Mouse (Mus musculus): ENCODE results near the gene Slc19a1. TPM values are rescaled to one million over a fixed set of nuclear protein-coding genes. Genes with fewer than 3 reads are reported as not detected.

The Slc19a1 gene
- total and polyA plus RNA-seq, 2 experiments from 2014 or later = 45.5 to 49.8 TPM

DNA sequence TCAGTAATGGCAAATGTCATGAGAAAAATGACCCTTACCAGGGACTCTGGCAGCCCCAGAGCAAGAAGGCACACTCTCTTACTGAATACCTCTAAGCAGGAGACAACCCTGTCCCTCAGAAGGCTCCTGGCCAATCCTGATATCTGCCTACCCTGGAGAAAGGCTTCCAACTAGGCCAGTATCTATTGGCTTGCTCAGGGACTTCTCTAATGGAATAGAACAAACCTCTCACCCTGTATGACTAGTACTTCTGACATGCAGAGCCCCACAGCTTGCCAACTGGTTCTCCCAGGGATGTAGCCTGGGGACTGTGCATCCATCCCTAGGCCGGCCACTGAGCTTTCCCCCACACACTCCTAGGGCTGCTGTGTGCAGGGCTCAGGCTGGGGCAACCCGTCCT, 66.6 kb downstream of the Slc19a1 start:
- Histone ChIP-seq H3K4me3 (ENCODE audit: low read length) (no peak overlapping the region), H3K4me1 (ENCODE audit: insufficient read depth, low read length) (0 out of 2 replicates have a peak, but pooled peaks cover 5% of the 10 kb centered on the region), H3K36me3 (ENCODE audit: insufficient read depth, low read length) (no peaks in the 10 kb centered on the region), H3K9ac (replicated peaks; ENCODE audit: low read length) (no peak overlapping the region), H3K27ac (no peak overlapping the region), H3K4me2 (ENCODE audit: low read depth, low read length) (no peak overlapping the region), H3K27me3 (ENCODE audit: insufficient read depth, low read length) (no peaks in the 10 kb centered on the region), H3K9me3 (ENCODE audit: low read length) (no peaks in the 10 kb centered on the region)
- TF ChIP-seq CTCF (IDR thresholded peaks at IDR 0.05; ENCODE audit: low read depth) = no peak
- ATAC-seq = no peak
- 92% methylated on average over 2 of the region's 2 CpGs for WGBS
- no peak for DNase-seq (ENCODE audit: low spot score)

DNA sequence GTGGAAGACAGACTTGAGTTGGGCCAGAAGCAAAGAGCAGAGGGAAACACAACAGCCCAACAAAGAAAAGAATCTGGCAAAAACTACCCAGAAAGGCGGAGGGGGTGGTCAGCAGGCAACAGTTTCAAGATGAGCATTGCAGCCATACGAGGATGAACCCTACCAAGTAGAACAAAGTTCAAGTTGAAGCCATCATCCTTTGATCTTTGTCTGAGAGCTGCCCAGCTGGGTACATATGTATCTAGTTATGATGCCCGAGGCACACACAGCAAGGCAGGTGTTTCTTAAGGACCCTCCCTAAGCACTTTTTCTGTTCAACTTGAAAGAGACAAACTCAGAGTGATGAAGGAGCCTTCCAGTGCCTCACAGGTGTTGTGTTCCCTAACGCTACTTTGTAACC, 67.7 kb downstream of the Slc19a1 start:
- Histone ChIP-seq H3K27me3 (ENCODE audit: insufficient read depth, low read length) (no peaks in the 10 kb centered on the region), H3K9me3 (ENCODE audit: low read length) (no peaks in the 10 kb centered on the region), H3K36me3 (ENCODE audit: insufficient read depth, low read length) (no peaks in the 10 kb centered on the region), H3K9ac (replicated peaks; ENCODE audit: low read length) (no peak overlapping the region), H3K4me2 (ENCODE audit: low read depth, low read length) (no peak overlapping the region), H3K4me3 (ENCODE audit: low read length) (no peak overlapping the region), H3K4me1 (ENCODE audit: insufficient read depth, low read length) (0 out of 2 replicates have a peak, but pooled peaks cover 5% of the 10 kb centered on the region), H3K27ac (no peak overlapping the region)
- 90% methylated on average over 4 of the region's 4 CpGs for WGBS
- no peak for DNase-seq (ENCODE audit: low spot score)
- no peak for TF ChIP-seq CTCF (IDR thresholded peaks at IDR 0.05; ENCODE audit: low read depth)
- ATAC-seq = no peak

DNA sequence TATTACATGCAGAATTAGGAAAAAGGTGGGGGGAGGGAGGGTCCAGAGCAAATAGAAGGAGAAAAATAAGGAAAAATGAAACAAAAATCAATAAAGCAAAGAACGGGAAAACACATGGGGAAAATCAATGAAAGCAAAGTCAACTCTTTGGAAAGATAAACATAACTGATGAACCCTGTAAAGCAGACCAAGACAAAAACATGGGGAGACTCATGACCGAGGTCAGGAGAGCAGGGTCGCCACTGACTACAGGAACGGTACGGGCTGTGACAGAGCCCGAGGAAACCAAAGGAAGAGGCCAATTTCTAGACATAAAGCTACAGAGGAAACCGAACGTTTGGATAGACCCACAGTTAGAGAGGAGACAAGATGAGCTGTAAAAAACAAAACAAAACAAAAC, 71.6 kb downstream of the Slc19a1 start:
- TF ChIP-seq CTCF (IDR thresholded peaks at IDR 0.05; ENCODE audit: low read depth) = no peak
- 63% methylated on average over 8 of the region's 8 CpGs for WGBS
- H3K36me3 ChIP-seq (ENCODE audit: insufficient read depth, low read length) = no peaks in the 10 kb centered on the region

DNA sequence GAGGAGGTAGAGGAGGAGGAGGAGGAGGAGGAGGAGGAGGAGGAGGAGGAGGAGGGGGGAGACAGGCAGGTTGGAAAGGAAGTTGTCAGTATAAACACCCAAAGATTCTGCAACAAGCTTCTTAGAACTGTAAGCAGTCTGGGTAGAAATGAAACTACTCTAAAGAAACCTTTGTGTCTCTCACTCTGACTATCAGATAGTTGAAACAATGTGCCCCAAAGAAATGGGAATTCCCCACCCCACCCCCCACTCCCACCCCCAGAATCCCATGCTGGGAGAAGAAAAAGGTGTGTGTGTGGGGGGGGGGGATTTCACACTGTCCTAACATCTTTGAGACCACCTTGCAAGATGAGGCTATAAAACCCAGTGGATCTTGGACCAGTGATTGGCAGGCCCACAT, 72.3 kb downstream of the Slc19a1 start:
- TF ChIP-seq CTCF (IDR thresholded peaks at IDR 0.05; ENCODE audit: low read depth) = no peak
- Histone ChIP-seq H3K4me1 (ENCODE audit: insufficient read depth, low read length) (no peaks in the 10 kb centered on the region), H3K27me3 (ENCODE audit: insufficient read depth, low read length) (no peaks in the 10 kb centered on the region), H3K27ac (no peak overlapping the region), H3K4me2 (ENCODE audit: low read depth, low read length) (no peak overlapping the region), H3K9me3 (ENCODE audit: low read length) (no peaks in the 10 kb centered on the region), H3K36me3 (ENCODE audit: insufficient read depth, low read length) (no peaks in the 10 kb centered on the region), H3K9ac (replicated peaks; ENCODE audit: low read length) (no peak overlapping the region), H3K4me3 (ENCODE audit: low read length) (no peak overlapping the region)
- DNase-seq (ENCODE audit: low spot score) (no peak), ATAC-seq (no peak)

More for the DNA sequence above, 71.6 kb downstream of the Slc19a1 start:
- Histone ChIP-seq H3K9me3 (ENCODE audit: low read length) (no peaks in the 10 kb centered on the region), H3K27ac (no peak overlapping the region), H3K9ac (replicated peaks; ENCODE audit: low read length) (no peak overlapping the region), H3K4me3 (ENCODE audit: low read length) (no peak overlapping the region), H3K27me3 (ENCODE audit: insufficient read depth, low read length) (no peaks in the 10 kb centered on the region), H3K4me1 (ENCODE audit: insufficient read depth, low read length) (no peaks in the 10 kb centered on the region), H3K4me2 (ENCODE audit: low read depth, low read length) (no peak overlapping the region)
- DNase-seq (ENCODE audit: low spot score) (no peak), ATAC-seq (no peak)

DNA sequence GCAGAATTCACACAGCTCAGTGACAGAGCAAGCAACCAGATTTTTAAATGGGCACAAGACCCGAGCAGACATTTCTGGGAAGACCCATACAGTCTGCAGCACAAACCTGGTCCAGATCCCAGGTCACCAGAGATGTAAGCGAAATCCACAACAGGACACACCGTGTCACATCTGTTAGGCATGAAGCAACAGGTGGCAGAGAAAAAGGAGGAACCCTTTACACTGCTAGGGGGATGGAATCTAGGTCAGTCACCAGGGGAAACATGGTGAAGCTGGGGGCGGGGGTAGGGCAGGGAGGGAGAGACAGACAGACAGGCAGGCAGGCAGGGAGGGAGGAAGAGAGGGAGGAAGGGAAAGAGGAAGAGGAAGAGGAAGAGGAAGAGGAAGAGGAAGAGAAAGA, 76.1 kb downstream of the Slc19a1 start:
- Histone ChIP-seq H3K36me3 (ENCODE audit: insufficient read depth, low read length) (no peaks in the 10 kb centered on the region), H3K27me3 (ENCODE audit: insufficient read depth, low read length) (no peaks in the 10 kb centered on the region), H3K4me2 (ENCODE audit: low read depth, low read length) (no peak overlapping the region), H3K9me3 (ENCODE audit: low read length) (no peaks in the 10 kb centered on the region), H3K9ac (replicated peaks; ENCODE audit: low read length) (no peak overlapping the region), H3K27ac (no peak overlapping the region), H3K4me1 (ENCODE audit: insufficient read depth, low read length) (no peaks in the 10 kb centered on the region), H3K4me3 (ENCODE audit: low read length) (no peak overlapping the region)
- no peak for ATAC-seq
- 78% methylated on average over 3 of the region's 4 CpGs for WGBS
- DNase-seq (ENCODE audit: low spot score) = no peak
- TF ChIP-seq CTCF (IDR thresholded peaks at IDR 0.05; ENCODE audit: low read depth) = no peak

DNA sequence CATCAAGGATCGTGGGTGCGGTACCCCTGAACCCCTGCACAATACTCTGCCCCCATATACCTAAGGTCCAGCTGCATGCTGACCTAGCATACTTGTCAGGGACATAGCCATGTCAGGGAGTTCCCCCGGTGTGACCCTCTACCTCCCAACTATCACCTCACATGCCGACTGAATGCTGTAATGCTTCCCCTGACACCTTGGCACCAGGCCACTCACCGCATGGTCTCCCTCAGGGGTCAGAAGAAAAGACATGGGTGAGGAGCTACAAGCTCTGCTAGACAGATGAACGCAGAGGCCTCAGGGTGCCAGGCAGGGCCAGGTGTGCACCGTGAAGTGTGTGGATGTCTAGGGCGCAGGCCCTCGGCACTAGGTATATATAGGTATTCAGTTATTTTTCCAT, 78.0 kb downstream of the Slc19a1 start:
- Histone ChIP-seq H3K27me3 (ENCODE audit: insufficient read depth, low read length) (no peaks in the 10 kb centered on the region), H3K9me3 (ENCODE audit: low read length) (no peaks in the 10 kb centered on the region), H3K9ac (replicated peaks; ENCODE audit: low read length) (no peak overlapping the region), H3K27ac (no peak overlapping the region), H3K4me1 (ENCODE audit: insufficient read depth, low read length) (no peaks in the 10 kb centered on the region), H3K36me3 (ENCODE audit: insufficient read depth, low read length) (no peaks in the 10 kb centered on the region), H3K4me3 (ENCODE audit: low read length) (no peak overlapping the region), H3K4me2 (ENCODE audit: low read depth, low read length) (no peak overlapping the region)
- ATAC-seq (no peak), DNase-seq (ENCODE audit: low spot score) (no peak)
- TF ChIP-seq CTCF (IDR thresholded peaks at IDR 0.05; ENCODE audit: low read depth) = no peak
- WGBS = 84% methylated on average over 9 of the region's 9 CpGs

Other genes with a start within 250 kb of the Slc19a1 start
- 57.0 and 59.0 TPM in 2 replicates for gene Pcbp3, start 70.4 kb upstream of the Slc19a1 start, total RNA-seq (2014; rRNA removed)
- gene Pcbp3, start 70.4 kb upstream of the Slc19a1 start, polyA plus RNA-seq (2015; fragmentation: Nextera tagmentation; extraction: Ambion mirVana) = 92.9 and 95.6 TPM in 2 replicates
- 47.5 and 57.7 TPM in 2 replicates for gene Col18a1, start 134.3 kb downstream of the Slc19a1 start, total RNA-seq (2014; rRNA removed)
- gene Col18a1, start 134.3 kb downstream of the Slc19a1 start, polyA plus RNA-seq (2015; fragmentation: Nextera tagmentation; extraction: Ambion mirVana) = 18.2 and 20.0 TPM in 2 replicates
- gene Pofut2, start 227.0 kb downstream of the Slc19a1 start, total RNA-seq (2014; rRNA removed) = 48.2 and 52.4 TPM in 2 replicates
- 47.0 and 47.7 TPM in 2 replicates for gene Pofut2, start 227.0 kb downstream of the Slc19a1 start, polyA plus RNA-seq (2015; fragmentation: Nextera tagmentation; extraction: Ambion mirVana)